In genomic region chr6:142386285-142387010, GRCm38 (mm10) we compare ENCODE assay signal across 8 mouse cellular contexts. TPM values are rescaled to one million over a fixed set of nuclear protein-coding genes. Genes with fewer than 3 reads are reported as not detected.
A peak's percentile ranks its signal among the peaks of the same experiment; 100 is the strongest.
DNase-seq lines count a peak whose midpoint lies in the region; ATAC-seq and TF ChIP-seq lines count a peak whose summit lies in the region.

No protein-coding gene starts in this region.

- no peaks in the 10 kb centered on the region for H3K36me3 ChIP-seq in hindbrain, postnatal 0 days (ENCODE audit: insufficient read depth, low read length)
- no peaks in the 10 kb centered on the region for H3K36me3 ChIP-seq in midbrain, postnatal 0 days (ENCODE audit: insufficient read depth, low read length)

- DNase-seq in layer of hippocampus, adult 2 months (ENCODE audit: low spot score in 2 of 2): no peak
- no peak for DNase-seq in layer of hippocampus, adult 18-20 months (ENCODE audit: low spot score in 2 of 2)
- DNase-seq in c-Kit-positive CD71-positive TER-119-positive erythroid progenitor cells, embryonic 14.5 days (ENCODE audit: low spot score): peak; percentile 53
- DNase-seq in hindbrain, postnatal 0 days (ENCODE audit: low spot score): no peak
- no peak for DNase-seq in midbrain, postnatal 0 days (ENCODE audit: low spot score)
- no peak for DNase-seq in right cerebral cortex, postnatal 10 days (ENCODE audit: low spot score in 2 of 2)
- no peak for DNase-seq in left cerebral cortex, postnatal 4 days
- DNase-seq in kidney, postnatal 4 days: no peak

- H3K9me3 ChIP-seq in hindbrain, postnatal 0 days (ENCODE audit: low read length): no peaks in the 10 kb centered on the region
- no peaks in the 10 kb centered on the region for H3K9me3 ChIP-seq in midbrain, postnatal 0 days (ENCODE audit: low read length)

- TF ChIP-seq CTCF in layer of hippocampus, adult 2 months (conservative IDR thresholded peaks at IDR 0.05): no peak
- TF ChIP-seq CTCF in hindbrain, postnatal 0 days (IDR thresholded peaks at IDR 0.05; ENCODE audit: low read depth): no peak
- no peak for TF ChIP-seq CTCF in midbrain, postnatal 0 days (IDR thresholded peaks at IDR 0.05)

- peak overlapping the region; percentile 73 for H3K27ac ChIP-seq in layer of hippocampus, adult 2 months
- H3K27ac ChIP-seq in hindbrain, postnatal 0 days: no peak overlapping the region
- no peak overlapping the region; the same call in 1 of the 2 replicates for H3K27ac ChIP-seq in midbrain, postnatal 0 days (ENCODE audit: low read depth, low read length)

- H3K4me3 ChIP-seq in layer of hippocampus, adult 2 months: peak overlapping the region; percentile 80
- H3K4me3 ChIP-seq in hindbrain, postnatal 0 days (ENCODE audit: low read length): peak overlapping the region; percentile 97
- H3K4me3 ChIP-seq in midbrain, postnatal 0 days (ENCODE audit: low read depth, low read length): peak overlapping the region; percentile 84

- 0 out of 2 replicates have a peak, but pooled peaks cover 3% of the 10 kb centered on the region for H3K4me1 ChIP-seq in hindbrain, postnatal 0 days (ENCODE audit: insufficient read depth, low read length)
- H3K4me1 ChIP-seq in midbrain, postnatal 0 days (ENCODE audit: insufficient read depth, low read length): peaks cover 5% of the 10 kb centered on the region; the same call in 1 of the 2 replicates

- 5% methylated on average over 31 of the region's 31 CpGs for WGBS in hindbrain, postnatal 0 days
- WGBS in midbrain, postnatal 0 days: 5% methylated on average over 31 of the region's 31 CpGs

- no peaks in the 10 kb centered on the region for H3K27me3 ChIP-seq in hindbrain, postnatal 0 days (ENCODE audit: insufficient read depth, low read length)
- H3K27me3 ChIP-seq in midbrain, postnatal 0 days (ENCODE audit: insufficient read depth, low read length): no peaks in the 10 kb centered on the region

- ATAC-seq in hindbrain, postnatal 0 days: peak; percentile 84
- no peak for ATAC-seq in midbrain, postnatal 0 days (ENCODE audit: low FRiP score)

- intact Hi-C loops in left cerebral cortex, postnatal 4 days (cut with DNase I): loop anchor here (5.0 kb wide), 1 partner anchor 121 kb away; the partner anchor contains the start of gene Ldhb

- H3K4me2 ChIP-seq in hindbrain, postnatal 0 days (ENCODE audit: low read depth, low read length): peak overlapping the region; percentile 61
- peak overlapping the region; percentile 62 for H3K4me2 ChIP-seq in midbrain, postnatal 0 days (ENCODE audit: low read depth, low read length, poor library complexity, severe bottlenecking)

- H3K9ac ChIP-seq in hindbrain, postnatal 0 days (replicated peaks; ENCODE audit: low read length): peak overlapping the region; percentile 85
- peak overlapping the region; percentile 51; the same call in 1 of the 2 replicates for H3K9ac ChIP-seq in midbrain, postnatal 0 days (replicated peaks; ENCODE audit: low read length, poor library complexity, severe bottlenecking)

RNA-seq across cellular contexts. Expression of gene Recql, which starts 0.4 kb away (rescaled TPM):
- 10 to 100 TPM; 26.7 to 26.9 TPM for total RNA-seq in layer of hippocampus, adult 2 months (2021)
- 10 to 100 TPM; 22.9 to 28.0 TPM for total RNA-seq in layer of hippocampus, adult 18-20 months (2021)
- 17.4 and 25.4 TPM in 2 replicates for total RNA-seq in hindbrain, postnatal 0 days (2014; rRNA removed)
- 16.6 and 17.6 TPM in 2 replicates for polyA plus RNA-seq in hindbrain, postnatal 0 days (2015; fragmentation: Nextera tagmentation; extraction: Ambion mirVana)
- total RNA-seq in midbrain, postnatal 0 days (2014; rRNA removed): 12.8 and 16.8 TPM in 2 replicates
- 16.2 and 18.7 TPM in 2 replicates for polyA plus RNA-seq in midbrain, postnatal 0 days (2015; fragmentation: Nextera tagmentation; extraction: Ambion mirVana)
- 10 to 100 TPM; 24.8 to 36.5 TPM for total RNA-seq in left cerebral cortex, postnatal 4 days (2021)

RNA-seq across cellular contexts. Expression of gene Golt1b, which starts 0.6 kb away (rescaled TPM):
- 10 to 100 TPM; 28.6 TPM for total RNA-seq in layer of hippocampus, adult 2 months (2021)
- total RNA-seq in layer of hippocampus, adult 18-20 months (2021): 10 to 100 TPM; 32.1 to 32.8 TPM
- total RNA-seq in hindbrain, postnatal 0 days (2014; rRNA removed): 36.4 and 49.7 TPM in 2 replicates
- 62.2 and 65.6 TPM in 2 replicates for polyA plus RNA-seq in hindbrain, postnatal 0 days (2015; fragmentation: Nextera tagmentation; extraction: Ambion mirVana)
- total RNA-seq in midbrain, postnatal 0 days (2014; rRNA removed): 46.3 and 52.9 TPM in 2 replicates
- polyA plus RNA-seq in midbrain, postnatal 0 days (2015; fragmentation: Nextera tagmentation; extraction: Ambion mirVana): 72.7 and 74.6 TPM in 2 replicates
- total RNA-seq in left cerebral cortex, postnatal 4 days (2021): 10 to 100 TPM; 34.4 to 35.8 TPM

RNA-seq across cellular contexts. Expression of gene Spx, which starts 26.8 kb away (rescaled TPM):
- 1 to 10 TPM; 1.2 to 2.9 TPM for total RNA-seq in layer of hippocampus, adult 2 months (2021)
- total RNA-seq in layer of hippocampus, adult 18-20 months (2021): 1 to 10 TPM in 1 of 2 experiments, under 1 TPM in 1; 0.94 to 2.0 TPM
- total RNA-seq in hindbrain, postnatal 0 days (2014; rRNA removed): 0.75 and 3.6 TPM in 2 replicates
- polyA plus RNA-seq in hindbrain, postnatal 0 days (2015; fragmentation: Nextera tagmentation; extraction: Ambion mirVana): 2.6 and 3.7 TPM in 2 replicates
- 2.2 and 7.0 TPM in 2 replicates for total RNA-seq in midbrain, postnatal 0 days (2014; rRNA removed)
- polyA plus RNA-seq in midbrain, postnatal 0 days (2015; fragmentation: Nextera tagmentation; extraction: Ambion mirVana): 5.5 and 7.7 TPM in 2 replicates
- 1 to 10 TPM in 1 of 2 experiments, under 1 TPM in 1; 0.94 to 2.3 TPM for total RNA-seq in left cerebral cortex, postnatal 4 days (2021)

RNA-seq across cellular contexts. Expression of gene Pyroxd1, which starts 41.0 kb away (rescaled TPM):
- total RNA-seq in layer of hippocampus, adult 2 months (2021): 10 to 100 TPM; 12.8 to 15.7 TPM
- 10 to 100 TPM; 13.2 to 14.4 TPM for total RNA-seq in layer of hippocampus, adult 18-20 months (2021)
- total RNA-seq in hindbrain, postnatal 0 days (2014; rRNA removed): 8.3 and 12.0 TPM in 2 replicates
- 17.5 and 18.5 TPM in 2 replicates for polyA plus RNA-seq in hindbrain, postnatal 0 days (2015; fragmentation: Nextera tagmentation; extraction: Ambion mirVana)
- 13.5 and 17.7 TPM in 2 replicates for total RNA-seq in midbrain, postnatal 0 days (2014; rRNA removed)
- 18.2 and 20.3 TPM in 2 replicates for polyA plus RNA-seq in midbrain, postnatal 0 days (2015; fragmentation: Nextera tagmentation; extraction: Ambion mirVana)
- 10 to 100 TPM; 17.1 to 18.9 TPM for total RNA-seq in left cerebral cortex, postnatal 4 days (2021)
